Mouse (Mus musculus): Measurements from ENCODE around the gene Mcm2.
A peak's percentile ranks its signal among the peaks of the same experiment; 100 is the strongest.

Gene Mcm2

GRCm38 (mm10) chr6:88898534-88899048 is at the start of gene Mcm2:
TSS of gene Mcm2 (minus strand) at chr6:88898780.
- DNase-seq (ENCODE audit: extremely low spot score, low read depth, low spot score), result peak; percentile 89

- DNase-seq (ENCODE audit: extremely low spot score, low read depth, low spot score), result no peak
These were observed 49.2 kb upstream of the Mcm2 start for GRCm38 (mm10) chr6:88947771-88948170.

GRCm38 (mm10) chr6:88946442-88946841 is 47.9 kb upstream of the Mcm2 start:
- DNase-seq (ENCODE audit: extremely low spot score, low read depth, low spot score), result no peak

GRCm38 (mm10) chr6:88943666-88944065 is 45.1 kb upstream of the Mcm2 start:
- no peak for DNase-seq (ENCODE audit: extremely low spot score, low read depth, low spot score)

GRCm38 (mm10) chr6:88942595-88942994 is 44.0 kb upstream of the Mcm2 start:
- no peak for DNase-seq (ENCODE audit: extremely low spot score, low read depth, low spot score)

GRCm38 (mm10) chr6:88941628-88942027 is 43.0 kb upstream of the Mcm2 start:
- no peak for DNase-seq (ENCODE audit: extremely low spot score, low read depth, low spot score)

GRCm38 (mm10) chr6:88940090-88940916 is 41.7 kb upstream of the Mcm2 start:
- DNase-seq (ENCODE audit: extremely low spot score, low read depth, low spot score), result no peak

GRCm38 (mm10) chr6:88939281-88940089 is 40.9 kb upstream of the Mcm2 start:
- no peak for DNase-seq (ENCODE audit: extremely low spot score, low read depth, low spot score)

- DNase-seq (ENCODE audit: extremely low spot score, low read depth, low spot score), result no peak
These were observed 40.1 kb upstream of the Mcm2 start for GRCm38 (mm10) chr6:88938664-88939055.

GRCm38 (mm10) chr6:88937971-88938663 is 39.5 kb upstream of the Mcm2 start:
- no peak for DNase-seq (ENCODE audit: extremely low spot score, low read depth, low spot score)

- DNase-seq (ENCODE audit: extremely low spot score, low read depth, low spot score), result no peak
These were observed 38.6 kb upstream of the Mcm2 start for GRCm38 (mm10) chr6:88937214-88937549.

GRCm38 (mm10) chr6:88936342-88937213 is 38.0 kb upstream of the Mcm2 start:
- no peak for DNase-seq (ENCODE audit: extremely low spot score, low read depth, low spot score)

- DNase-seq (ENCODE audit: extremely low spot score, low read depth, low spot score), result no peak
These were observed 37.2 kb upstream of the Mcm2 start for GRCm38 (mm10) chr6:88935735-88936276.

GRCm38 (mm10) chr6:88934816-88935215 is 36.2 kb upstream of the Mcm2 start:
- DNase-seq (ENCODE audit: extremely low spot score, low read depth, low spot score), result no peak

GRCm38 (mm10) chr6:88934132-88934531 is 35.6 kb upstream of the Mcm2 start:
- no peak for DNase-seq (ENCODE audit: extremely low spot score, low read depth, low spot score)

GRCm38 (mm10) chr6:88931449-88931848 is 32.9 kb upstream of the Mcm2 start:
- no peak for DNase-seq (ENCODE audit: extremely low spot score, low read depth, low spot score)

GRCm38 (mm10) chr6:88930049-88930448 is 31.5 kb upstream of the Mcm2 start:
- no peak for DNase-seq (ENCODE audit: extremely low spot score, low read depth, low spot score)

GRCm38 (mm10) chr6:88929451-88929850 is 30.9 kb upstream of the Mcm2 start:
- no peak for DNase-seq (ENCODE audit: extremely low spot score, low read depth, low spot score)

GRCm38 (mm10) chr6:88928576-88928975 is 30.0 kb upstream of the Mcm2 start:
- DNase-seq (ENCODE audit: extremely low spot score, low read depth, low spot score), result no peak

- DNase-seq (ENCODE audit: extremely low spot score, low read depth, low spot score), result no peak
These were observed 29.4 kb upstream of the Mcm2 start for GRCm38 (mm10) chr6:88928026-88928425.

Data from hindlimb bud, embryonic 11.5 days (tissue).